Comparison of ENCODE assay signal across 27 mouse cellular contexts in genomic region chr7:113188091-113188490, GRCm38 (mm10).
"Had no signal": no experiment of that assay in that cellular context is flagged by ENCODE, and none has a peak within 500 bp of the region (broad histone marks: within the 10 kb centered on the region; RNA-seq: fewer than 3 reads in every experiment).

No protein-coding gene starts in this region.

- H3K4me1 ChIP-seq: hindbrain, embryonic 15.5 days; limb, embryonic 12.5 days; liver, embryonic 13.5 days; liver, embryonic 15.5 days had no signal

- H3K27ac ChIP-seq: heart, adult 2 months; heart, embryonic 13.5 days; heart, embryonic 15.5 days; hindbrain, embryonic 13.5 days; hindbrain, embryonic 15.5 days; hindbrain, postnatal 0 days; kidney, embryonic 15.5 days; kidney, postnatal 0 days; limb, embryonic 10.5 days; limb, embryonic 12.5 days; liver, embryonic 13.5 days; liver, embryonic 15.5 days had no signal

- H3K36me3 ChIP-seq: heart, embryonic 13.5 days; heart, embryonic 15.5 days; hindbrain, embryonic 13.5 days; hindbrain, embryonic 15.5 days; kidney, embryonic 15.5 days; limb, embryonic 10.5 days; limb, embryonic 12.5 days; liver, embryonic 13.5 days; liver, embryonic 15.5 days had no signal

- DNase-seq: gastrocnemius, postnatal 10 days; gastrocnemius, postnatal 25 days; heart, adult 2 months; heart, postnatal 14 days; heart, postnatal 36 days; kidney, adult 11 months; kidney, adult 2 months; kidney, adult 9 months; kidney, postnatal 14 days; kidney, postnatal 36 days; layer of hippocampus, adult 9-11 months; layer of hippocampus, postnatal 36 days; liver; liver, embryonic 13.5 days had no signal

- H3K27me3 ChIP-seq: heart, embryonic 13.5 days; heart, embryonic 15.5 days; hindbrain, embryonic 13.5 days; hindbrain, embryonic 15.5 days; kidney, embryonic 15.5 days; limb, embryonic 12.5 days; liver, embryonic 13.5 days; liver, embryonic 15.5 days had no signal

- H3K4me3 ChIP-seq: heart, adult 2 months; heart, embryonic 13.5 days; heart, embryonic 15.5 days; hindbrain, embryonic 13.5 days; hindbrain, embryonic 15.5 days; kidney, embryonic 15.5 days; limb, embryonic 10.5 days; limb, embryonic 12.5 days; liver, embryonic 13.5 days; liver, embryonic 15.5 days had no signal

- H3K9me3 ChIP-seq: heart, embryonic 15.5 days; hindbrain, embryonic 15.5 days; kidney, embryonic 15.5 days; limb, embryonic 10.5 days; limb, embryonic 12.5 days; liver, embryonic 13.5 days; liver, embryonic 15.5 days had no signal

- H3K9ac ChIP-seq: heart, embryonic 13.5 days; heart, embryonic 15.5 days; hindbrain, embryonic 13.5 days; hindbrain, embryonic 15.5 days; kidney, embryonic 15.5 days; limb, embryonic 12.5 days; liver, embryonic 13.5 days; liver, embryonic 15.5 days had no signal

- ATAC-seq: hindbrain, postnatal 0 days; intestine, embryonic 16.5 days had no signal

- H3K4me2 ChIP-seq: heart, embryonic 11.5 days; heart, embryonic 13.5 days; heart, embryonic 15.5 days; hindbrain, embryonic 13.5 days; hindbrain, embryonic 15.5 days; kidney, embryonic 15.5 days; limb, embryonic 12.5 days; liver, embryonic 11.5 days; liver, embryonic 13.5 days; liver, embryonic 15.5 days had no signal
